Mouse (Mus musculus) midbrain, embryonic 13.5 days (tissue): ENCODE measurements around the gene Atp10a. TPM values are rescaled to one million over a fixed set of nuclear protein-coding genes. Genes with fewer than 3 reads are reported as not detected.

ENCODE experiments used
- ATAC-seq: fragments of 200-750 bp; cut with Nextera tagmentation; 2 replicates; pipeline ENCODE4 v1.8.0; 2017; ENCODE audit warnings: mild to moderate bottlenecking, moderate TSS enrichment, moderate library complexity
- H3K27ac ChIP-seq: fragments of 300-500 bp; sonication (generic); 2 replicates; pipeline ENCODE4 v1.5.1; 2015; ENCODE audit warnings: inconsistent platforms, mild to moderate bottlenecking, moderate library complexity
- H3K27me3 ChIP-seq: fragments of 300-500 bp; sonication (generic); 2 replicates; pipeline ENCODE4 v1.6.1; 2015; ENCODE audit warnings: mild to moderate bottlenecking, inconsistent platforms
- H3K36me3 ChIP-seq: fragments of 300-500 bp; sonication (generic); 2 replicates; pipeline ENCODE4 v1.6.1; 2015; ENCODE audit warnings: mild to moderate bottlenecking, inconsistent platforms
- H3K4me1 ChIP-seq: fragments of 300-500 bp; sonication (generic); replicated peaks from 2 replicates; pipeline ENCODE4 v1.6.1; 2015; ENCODE audit warnings: inconsistent platforms
- H3K4me2 ChIP-seq: fragments of 300-500 bp; sonication (generic); replicated peaks from 2 replicates; pipeline ENCODE4 v1.6.1; 2015; ENCODE audit warnings: moderate library complexity, mild to moderate bottlenecking, inconsistent platforms
- H3K4me3 ChIP-seq: fragments of 300-500 bp; sonication (generic); replicated peaks from 2 replicates; pipeline ENCODE4 v1.5.1; 2015; ENCODE audit warnings: mild to moderate bottlenecking, inconsistent platforms
- H3K9ac ChIP-seq: fragments of 300-500 bp; sonication (generic); replicated peaks from 2 replicates; pipeline ENCODE4 v1.6.1; 2015; ENCODE audit warnings: mild to moderate bottlenecking, inconsistent platforms
- H3K9me3 ChIP-seq: fragments of 300-500 bp; sonication (generic); 2 replicates; pipeline ENCODE4 v1.6.1; 2016; ENCODE audit warnings: mild to moderate bottlenecking, inconsistent platforms
- WGBS: fragments of 180-500 bp; shearing (Covaris S2); methylation state at CpG from one replicate; pipeline ENCODE4 v1.1.7; 2015; 5-methylcytosine and 5-hydroxymethylcytosine counted together
- polyA plus RNA-seq: library from polyadenylated mRNA; unstranded; fragments of >200 nt; fragmentation: Nextera tagmentation; extraction: Ambion mirVana; gene quantifications from 2 replicates; pipeline ENCODE4 v1.2.1, GENCODE M21; 2015

Atp10a gene
- polyA plus RNA-seq, 1 experiment from 2014 or later = 1.7 TPM

- no peaks in the 10 kb centered on the region for H3K4me1 ChIP-seq
- H3K9me3 ChIP-seq = no peaks in the 10 kb centered on the region
- no peaks in the 10 kb centered on the region for H3K36me3 ChIP-seq
- ATAC-seq = no peak
- no peak overlapping the region for H3K27ac ChIP-seq
- H3K27me3 ChIP-seq = no peaks in the 10 kb centered on the region
- no peak overlapping the region for H3K4me2 ChIP-seq
- no peak overlapping the region for H3K4me3 ChIP-seq
- WGBS = 67% methylated on average over 5 of the region's 5 CpGs
- no peak overlapping the region for H3K9ac ChIP-seq
Measured at GRCm38 (mm10) chr7:58746817-58747216, 90.9 kb downstream of the Atp10a start.

DNA sequence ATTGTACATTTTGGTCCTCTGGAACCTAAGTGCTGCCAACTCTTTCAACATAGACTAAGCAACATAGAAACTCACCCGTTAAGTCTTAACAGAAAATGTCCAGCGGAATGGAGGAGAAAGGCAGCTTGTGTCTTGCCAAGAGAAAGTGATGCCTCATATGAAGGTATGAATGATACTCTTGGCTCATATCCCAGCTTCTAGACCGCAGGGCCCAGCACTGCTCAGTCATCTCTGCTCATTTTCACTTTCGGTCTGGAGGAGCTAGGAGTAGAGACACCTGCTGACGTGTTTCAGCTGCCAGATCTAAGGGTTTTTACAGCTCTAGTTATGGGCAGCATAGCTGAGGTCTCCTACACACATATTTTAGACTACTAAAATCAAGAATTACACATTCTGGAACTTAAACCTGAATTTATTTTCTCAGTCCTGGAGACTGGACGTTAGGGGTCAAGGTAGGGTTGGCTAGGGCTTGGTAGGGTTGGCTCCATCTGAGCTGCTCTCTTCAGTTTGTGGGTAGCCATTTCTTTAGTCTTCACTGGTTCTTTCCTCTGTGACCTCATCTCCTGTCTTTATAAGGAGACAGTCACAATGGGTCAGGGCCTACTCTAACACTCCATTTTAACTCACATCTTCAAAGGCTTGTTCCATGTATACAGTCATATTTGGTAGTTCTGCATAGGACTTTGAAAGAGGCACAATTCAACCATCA, 94.1 kb downstream of the Atp10a start:
- no peak for ATAC-seq
- WGBS = 90% methylated on average over 6 of the region's 6 CpGs
- no peaks in the 10 kb centered on the region for H3K4me1 ChIP-seq

GRCm38 (mm10) chr7:58752041-58752440, 96.1 kb downstream of the Atp10a start:
- WGBS = 82% methylated on average over 5 of the region's 5 CpGs
- Histone ChIP-seq H3K4me2 (no peak overlapping the region), H3K9ac (no peak overlapping the region), H3K4me3 (no peak overlapping the region), H3K9me3 (no peaks in the 10 kb centered on the region), H3K27ac (no peak overlapping the region), H3K4me1 (no peaks in the 10 kb centered on the region), H3K36me3 (no peaks in the 10 kb centered on the region), H3K27me3 (no peaks in the 10 kb centered on the region)
- no peak for ATAC-seq

More for the DNA sequence above, 94.1 kb downstream of the Atp10a start:
- no peak overlapping the region for H3K4me3 ChIP-seq
- no peaks in the 10 kb centered on the region for H3K9me3 ChIP-seq
- no peaks in the 10 kb centered on the region for H3K36me3 ChIP-seq
- H3K27ac ChIP-seq = no peak overlapping the region
- no peak overlapping the region for H3K4me2 ChIP-seq
- H3K27me3 ChIP-seq = no peaks in the 10 kb centered on the region
- H3K9ac ChIP-seq = no peak overlapping the region

DNA sequence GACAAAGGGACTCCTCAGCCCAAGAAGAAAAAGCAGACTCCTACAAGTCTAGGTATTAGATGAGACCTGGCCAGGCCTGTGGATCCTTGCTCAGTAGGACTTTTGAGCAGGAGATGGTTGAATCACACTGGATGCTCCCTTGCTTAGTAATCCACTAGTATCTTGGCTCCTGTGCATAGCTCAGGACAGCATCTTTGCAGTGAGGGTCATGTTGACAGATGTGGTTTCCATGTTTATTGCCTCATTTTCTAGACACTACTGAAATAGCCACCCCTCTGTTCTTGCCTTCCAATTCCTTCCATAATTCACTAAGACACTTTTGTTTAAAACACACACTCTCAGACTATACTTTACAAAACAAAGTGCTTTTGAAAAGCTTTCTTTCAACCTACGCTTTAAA, 98.1 kb downstream of the Atp10a start:
- Histone ChIP-seq H3K4me3 (no peak overlapping the region), H3K9me3 (no peaks in the 10 kb centered on the region), H3K4me1 (no peaks in the 10 kb centered on the region), H3K27ac (no peak overlapping the region), H3K36me3 (no peaks in the 10 kb centered on the region), H3K4me2 (no peak overlapping the region), H3K9ac (no peak overlapping the region), H3K27me3 (no peaks in the 10 kb centered on the region)
- WGBS = 78% methylated on average over 1 of the region's 1 CpGs
- no peak for ATAC-seq

DNA sequence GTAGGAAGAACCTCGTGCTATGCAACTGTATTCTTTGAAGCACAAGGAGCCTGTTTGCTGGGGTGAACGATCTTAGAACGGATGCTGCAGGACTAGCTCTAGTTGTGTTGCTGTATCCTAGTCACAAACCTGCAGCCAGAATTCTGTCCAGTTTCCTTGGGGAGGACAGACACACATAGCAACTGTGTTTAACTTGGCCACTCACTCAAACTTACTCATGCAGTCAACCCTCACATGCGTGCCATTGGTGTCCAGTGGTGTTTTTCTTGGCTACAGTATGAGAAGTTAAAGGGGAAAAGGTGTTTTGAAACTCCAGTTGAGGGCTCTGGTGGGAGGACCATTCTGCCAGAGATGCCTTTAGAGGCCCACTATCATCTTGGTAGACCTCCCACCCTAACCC, 98.6 kb downstream of the Atp10a start:
- H3K4me3 ChIP-seq = no peak overlapping the region
- H3K4me1 ChIP-seq = no peaks in the 10 kb centered on the region
- H3K4me2 ChIP-seq = no peak overlapping the region
- H3K27me3 ChIP-seq = no peaks in the 10 kb centered on the region
- H3K36me3 ChIP-seq = no peaks in the 10 kb centered on the region
- H3K9ac ChIP-seq = no peak overlapping the region
- no peaks in the 10 kb centered on the region for H3K9me3 ChIP-seq
- 72% methylated on average over 4 of the region's 4 CpGs for WGBS
- no peak for ATAC-seq
- H3K27ac ChIP-seq = no peak overlapping the region

- H3K27ac ChIP-seq = no peak overlapping the region
- H3K4me1 ChIP-seq = no peaks in the 10 kb centered on the region
- no peak overlapping the region for H3K9ac ChIP-seq
- no peak overlapping the region for H3K4me2 ChIP-seq
- no peaks in the 10 kb centered on the region for H3K27me3 ChIP-seq
- ATAC-seq = no peak
- no peaks in the 10 kb centered on the region for H3K9me3 ChIP-seq
- H3K36me3 ChIP-seq = no peaks in the 10 kb centered on the region
- no peak overlapping the region for H3K4me3 ChIP-seq
Measured at GRCm38 (mm10) chr7:58755083-58755482, 99.1 kb downstream of the Atp10a start.

- Histone ChIP-seq H3K36me3 (no peaks in the 10 kb centered on the region), H3K27ac (no peak overlapping the region), H3K9ac (no peak overlapping the region), H3K27me3 (no peaks in the 10 kb centered on the region), H3K9me3 (no peaks in the 10 kb centered on the region), H3K4me3 (no peak overlapping the region), H3K4me1 (no peaks in the 10 kb centered on the region), H3K4me2 (no peak overlapping the region)
- no peak for ATAC-seq
- 80% methylated on average over 1 of the region's 1 CpGs for WGBS
Measured at GRCm38 (mm10) chr7:58755846-58756245, 99.9 kb downstream of the Atp10a start.

GRCm38 (mm10) chr7:58757331-58757730, 101.4 kb downstream of the Atp10a start:
- no peak overlapping the region for H3K9ac ChIP-seq
- H3K9me3 ChIP-seq = no peaks in the 10 kb centered on the region
- H3K36me3 ChIP-seq = no peaks in the 10 kb centered on the region
- 80% methylated on average over 2 of the region's 2 CpGs for WGBS
- H3K4me1 ChIP-seq = no peaks in the 10 kb centered on the region
- H3K27me3 ChIP-seq = no peaks in the 10 kb centered on the region
- no peak for ATAC-seq
- no peak overlapping the region for H3K27ac ChIP-seq
- no peak overlapping the region for H3K4me2 ChIP-seq
- no peak overlapping the region for H3K4me3 ChIP-seq

DNA sequence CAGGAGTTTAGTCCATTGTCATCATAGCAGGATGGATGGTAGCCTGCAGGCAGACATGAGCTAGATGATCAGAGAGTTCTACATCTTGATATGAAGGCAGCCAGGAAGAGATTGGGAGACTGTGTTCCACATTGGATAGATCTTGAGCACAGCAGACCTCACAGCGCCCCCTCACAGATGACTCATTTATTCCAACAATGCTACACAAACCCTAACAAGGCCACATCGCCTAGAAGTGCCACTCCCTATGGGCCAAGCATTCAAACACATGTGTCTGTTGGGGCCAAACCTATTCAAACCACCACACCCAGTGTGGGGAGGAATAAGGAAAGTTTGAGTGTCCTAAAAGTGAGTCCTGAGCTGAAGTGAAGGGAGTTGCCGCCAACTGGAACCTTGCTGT, 102.4 kb downstream of the Atp10a start:
- no peaks in the 10 kb centered on the region for H3K27me3 ChIP-seq
- H3K27ac ChIP-seq = no peak overlapping the region
- no peak overlapping the region for H3K4me2 ChIP-seq
- no peaks in the 10 kb centered on the region for H3K4me1 ChIP-seq
- H3K9me3 ChIP-seq = no peaks in the 10 kb centered on the region
- WGBS = 95% methylated on average over 3 of the region's 3 CpGs
- no peak for ATAC-seq
- no peaks in the 10 kb centered on the region for H3K36me3 ChIP-seq
- no peak overlapping the region for H3K9ac ChIP-seq
- H3K4me3 ChIP-seq = no peak overlapping the region

DNA sequence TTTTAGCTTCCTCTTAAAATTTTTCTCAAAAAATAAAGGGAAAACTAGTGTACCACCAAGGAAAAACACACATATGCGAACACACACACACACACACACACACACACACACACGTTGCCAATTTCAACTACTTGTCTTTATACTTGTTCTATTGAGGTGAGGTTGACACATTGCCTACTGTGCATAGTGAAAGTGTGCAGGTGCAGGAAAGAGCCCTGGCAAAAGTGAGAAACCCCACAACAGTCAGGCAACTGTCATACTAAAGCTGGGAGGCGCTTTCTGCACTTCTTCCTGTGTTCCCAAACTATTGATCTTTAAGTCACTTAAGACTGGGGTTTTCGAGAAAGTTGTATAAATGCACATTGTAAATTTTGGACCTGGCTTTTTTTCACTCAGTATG, 103.3 kb downstream of the Atp10a start:
- Histone ChIP-seq H3K4me1 (no peaks in the 10 kb centered on the region), H3K4me2 (no peak overlapping the region), H3K27me3 (no peaks in the 10 kb centered on the region), H3K27ac (no peak overlapping the region), H3K36me3 (no peaks in the 10 kb centered on the region), H3K9me3 (no peaks in the 10 kb centered on the region), H3K9ac (no peak overlapping the region), H3K4me3 (no peak overlapping the region)
- ATAC-seq = no peak
- WGBS = 90% methylated on average over 4 of the region's 4 CpGs

DNA sequence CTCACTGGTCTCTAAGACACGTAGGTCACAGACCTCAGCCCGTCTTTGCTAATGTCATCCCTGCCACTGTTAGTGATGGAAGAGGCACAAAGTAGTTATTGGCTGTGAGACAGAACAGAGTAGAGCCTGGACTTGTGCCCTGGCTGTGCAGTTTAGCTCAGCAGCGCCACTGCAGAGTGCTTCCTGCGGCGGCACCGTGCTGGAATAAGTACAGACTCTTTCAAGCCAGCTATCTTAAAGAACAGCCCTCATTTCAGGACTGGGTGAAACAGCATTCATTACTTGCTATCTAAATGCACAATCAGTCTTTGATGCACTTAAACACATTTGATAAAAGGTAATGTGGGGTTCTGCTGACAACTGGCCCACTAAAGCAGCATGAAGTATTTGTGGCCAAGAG, 111.3 kb downstream of the Atp10a start:
- no peaks in the 10 kb centered on the region for H3K9me3 ChIP-seq
- no peak overlapping the region for H3K9ac ChIP-seq
- no peak overlapping the region for H3K4me2 ChIP-seq
- H3K4me1 ChIP-seq = no peaks in the 10 kb centered on the region
- H3K4me3 ChIP-seq = no peak overlapping the region
- no peak overlapping the region for H3K27ac ChIP-seq
- 84% methylated on average over 6 of the region's 6 CpGs for WGBS
- H3K27me3 ChIP-seq = no peaks in the 10 kb centered on the region
- no peaks in the 10 kb centered on the region for H3K36me3 ChIP-seq
- no peak for ATAC-seq

GRCm38 (mm10) chr7:58768253-58768652, 112.3 kb downstream of the Atp10a start:
- WGBS = 85% methylated on average over 2 of the region's 2 CpGs

GRCm38 (mm10) chr7:58770254-58770653, 114.3 kb downstream of the Atp10a start:
- Histone ChIP-seq H3K4me3 (no peak overlapping the region), H3K36me3 (no peaks in the 10 kb centered on the region), H3K4me2 (no peak overlapping the region), H3K9me3 (no peaks in the 10 kb centered on the region), H3K27ac (no peak overlapping the region), H3K27me3 (no peaks in the 10 kb centered on the region), H3K9ac (no peak overlapping the region), H3K4me1 (no peaks in the 10 kb centered on the region)
- 74% methylated on average over 3 of the region's 3 CpGs for WGBS
- ATAC-seq = peak; percentile 74; the same call in 1 of the 2 replicates

More at GRCm38 (mm10) chr7:58768253-58768652, 112.3 kb downstream of the Atp10a start:
- H3K4me3 ChIP-seq = no peak overlapping the region
- H3K4me2 ChIP-seq = no peak overlapping the region
- no peaks in the 10 kb centered on the region for H3K36me3 ChIP-seq
- H3K27me3 ChIP-seq = no peaks in the 10 kb centered on the region
- H3K9ac ChIP-seq = no peak overlapping the region
- H3K4me1 ChIP-seq = no peaks in the 10 kb centered on the region
- no peaks in the 10 kb centered on the region for H3K9me3 ChIP-seq
- H3K27ac ChIP-seq = no peak overlapping the region
- ATAC-seq = no peak
